Mouse (Mus musculus): ENCODE data around the gene Nanos3. TPM values are rescaled to one million over a fixed set of nuclear protein-coding genes. Genes with fewer than 3 reads are reported as not detected.

The Nanos3 gene
- polyA plus RNA-seq, 1 experiment from 2014 or later, result 9.4 TPM

- ATAC-seq (ENCODE audit: low FRiP score, low TSS enrichment) (peak; percentile 14; the same call in 1 of the 2 replicates), DNase-seq (peak; percentile 37)
- no peaks in the 10 kb centered on the region for H3K9me3 ChIP-seq (ENCODE audit: control insufficient read depth, low read length)
- peak overlapping the region; percentile 99 for H3K9ac ChIP-seq (replicated peaks; ENCODE audit: low read length)
- peak overlapping the region; percentile 88 for H3K4me3 ChIP-seq (replicated peaks; ENCODE audit: low read depth, low read length)
- peaks cover 62% of the 10 kb centered on the region for H3K4me1 ChIP-seq (ENCODE audit: control insufficient read depth, insufficient read depth, low read length)
- 44% methylated on average over 4 of the region's 4 CpGs for WGBS
- H3K27me3 ChIP-seq (ENCODE audit: control insufficient read depth, insufficient read depth, low read length), result no peaks in the 10 kb centered on the region
- H3K36me3 ChIP-seq (ENCODE audit: control insufficient read depth, insufficient read depth, low read length), result 0 out of 2 replicates have a peak, but pooled peaks cover 4% of the 10 kb centered on the region
- H3K27ac ChIP-seq (replicated peaks; ENCODE audit: low read depth, low read length), result peak overlapping the region; percentile 97
- peak overlapping the region; percentile 86 for H3K4me2 ChIP-seq (ENCODE audit: low read length)
Observed at GRCm38 (mm10) chr8:84182833-84183232, 2.2 kb downstream of the Nanos3 start.

GRCm38 (mm10) chr8:84180530-84181190 lies 4.4 kb downstream of the Nanos3 start:
- no peaks in the 10 kb centered on the region for H3K27me3 ChIP-seq (ENCODE audit: control insufficient read depth, insufficient read depth, low read length)
- peak overlapping the region; percentile 81 for H3K27ac ChIP-seq (replicated peaks; ENCODE audit: low read depth, low read length)
- H3K4me2 ChIP-seq (ENCODE audit: low read length), result peak overlapping the region; percentile 86
- 0 out of 2 replicates have a peak, but pooled peaks cover 9% of the 10 kb centered on the region for H3K36me3 ChIP-seq (ENCODE audit: control insufficient read depth, insufficient read depth, low read length)
- WGBS, result under 1% methylated on average over 16 of the region's 16 CpGs
- peaks cover 56% of the 10 kb centered on the region for H3K4me1 ChIP-seq (ENCODE audit: control insufficient read depth, insufficient read depth, low read length)
- ATAC-seq (ENCODE audit: low FRiP score, low TSS enrichment), result peak; percentile 62; the same call in 1 of the 2 replicates
- H3K4me3 ChIP-seq (replicated peaks; ENCODE audit: low read depth, low read length), result peak overlapping the region; percentile 31
- peak; percentile 85 for DNase-seq
- peak overlapping the region; percentile 47 for H3K9ac ChIP-seq (replicated peaks; ENCODE audit: low read length)
- H3K9me3 ChIP-seq (ENCODE audit: control insufficient read depth, low read length), result no peaks in the 10 kb centered on the region

- ATAC-seq (ENCODE audit: low FRiP score, low TSS enrichment) (no peak), DNase-seq (no peak)
- Histone ChIP-seq H3K4me1 (ENCODE audit: control insufficient read depth, insufficient read depth, low read length) (peaks cover 56% of the 10 kb centered on the region), H3K9ac (replicated peaks; ENCODE audit: low read length) (peak overlapping the region; percentile 47), H3K27ac (replicated peaks; ENCODE audit: low read depth, low read length) (peak overlapping the region; percentile 81), H3K36me3 (ENCODE audit: control insufficient read depth, insufficient read depth, low read length) (peaks cover 14% of the 10 kb centered on the region; the same call in 1 of the 2 replicates), H3K4me2 (ENCODE audit: low read length) (peak overlapping the region; percentile 86), H3K4me3 (replicated peaks; ENCODE audit: low read depth, low read length) (peak overlapping the region; percentile 31), H3K27me3 (ENCODE audit: control insufficient read depth, insufficient read depth, low read length) (no peaks in the 10 kb centered on the region), H3K9me3 (ENCODE audit: control insufficient read depth, low read length) (no peaks in the 10 kb centered on the region)
- WGBS, result 3% methylated on average over 4 of the region's 4 CpGs
Observed at GRCm38 (mm10) chr8:84179946-84180345, 5.1 kb downstream of the Nanos3 start.

- H3K4me1 ChIP-seq (ENCODE audit: control insufficient read depth, insufficient read depth, low read length), result peaks cover 46% of the 10 kb centered on the region
- no peak overlapping the region for H3K4me3 ChIP-seq (replicated peaks; ENCODE audit: low read depth, low read length)
- H3K27me3 ChIP-seq (ENCODE audit: control insufficient read depth, insufficient read depth, low read length), result no peaks in the 10 kb centered on the region
- H3K4me2 ChIP-seq (ENCODE audit: low read length), result 0 out of 2 replicates have a peak overlapping the region, but pooled peaks have one; percentile 86
- H3K9me3 ChIP-seq (ENCODE audit: control insufficient read depth, low read length), result no peaks in the 10 kb centered on the region
- H3K36me3 ChIP-seq (ENCODE audit: control insufficient read depth, insufficient read depth, low read length), result peaks cover 28% of the 10 kb centered on the region
- DNase-seq, result no peak
- ATAC-seq (ENCODE audit: low FRiP score, low TSS enrichment), result no peak
- H3K27ac ChIP-seq (replicated peaks; ENCODE audit: low read depth, low read length), result no peak overlapping the region
- H3K9ac ChIP-seq (replicated peaks; ENCODE audit: low read length), result no peak overlapping the region; the same call in 1 of the 2 replicates
- WGBS, result 70% methylated on average over 8 of the region's 8 CpGs
Observed at GRCm38 (mm10) chr8:84178592-84178991, 6.4 kb downstream of the Nanos3 start.

- Histone ChIP-seq H3K27ac (replicated peaks; ENCODE audit: low read depth, low read length) (no peak overlapping the region), H3K4me2 (ENCODE audit: low read length) (no peak overlapping the region), H3K27me3 (ENCODE audit: control insufficient read depth, insufficient read depth, low read length) (no peaks in the 10 kb centered on the region), H3K4me3 (replicated peaks; ENCODE audit: low read depth, low read length) (no peak overlapping the region), H3K9me3 (ENCODE audit: control insufficient read depth, low read length) (no peaks in the 10 kb centered on the region), H3K4me1 (ENCODE audit: control insufficient read depth, insufficient read depth, low read length) (peaks cover 40% of the 10 kb centered on the region), H3K9ac (replicated peaks; ENCODE audit: low read length) (no peak overlapping the region), H3K36me3 (ENCODE audit: control insufficient read depth, insufficient read depth, low read length) (peaks cover 40% of the 10 kb centered on the region)
- ATAC-seq (ENCODE audit: low FRiP score, low TSS enrichment) (no peak), DNase-seq (no peak)
- 91% methylated on average over 3 of the region's 3 CpGs for WGBS
Observed at GRCm38 (mm10) chr8:84177405-84177804, 7.6 kb downstream of the Nanos3 start.

- Histone ChIP-seq H3K27me3 (ENCODE audit: control insufficient read depth, insufficient read depth, low read length) (no peaks in the 10 kb centered on the region), H3K9me3 (ENCODE audit: control insufficient read depth, low read length) (no peaks in the 10 kb centered on the region), H3K9ac (replicated peaks; ENCODE audit: low read length) (no peak overlapping the region), H3K27ac (replicated peaks; ENCODE audit: low read depth, low read length) (no peak overlapping the region), H3K4me2 (ENCODE audit: low read length) (no peak overlapping the region), H3K4me3 (replicated peaks; ENCODE audit: low read depth, low read length) (no peak overlapping the region), H3K4me1 (ENCODE audit: control insufficient read depth, insufficient read depth, low read length) (peaks cover 32% of the 10 kb centered on the region), H3K36me3 (ENCODE audit: control insufficient read depth, insufficient read depth, low read length) (peaks cover 48% of the 10 kb centered on the region)
- ATAC-seq (ENCODE audit: low FRiP score, low TSS enrichment), result no peak
- 50% methylated on average over 3 of the region's 3 CpGs for WGBS
- DNase-seq, result no peak
Observed at GRCm38 (mm10) chr8:84176560-84176959, 8.5 kb downstream of the Nanos3 start.

GRCm38 (mm10) chr8:84173861-84174260 lies 11.2 kb downstream of the Nanos3 start:
- DNase-seq (no peak), ATAC-seq (ENCODE audit: low FRiP score, low TSS enrichment) (no peak)
- H3K4me2 ChIP-seq (ENCODE audit: low read length), result no peak overlapping the region
- H3K4me1 ChIP-seq (ENCODE audit: control insufficient read depth, insufficient read depth, low read length), result peaks cover 6% of the 10 kb centered on the region; the same call in 1 of the 2 replicates
- 87% methylated on average over 6 of the region's 6 CpGs for WGBS
- no peak overlapping the region for H3K9ac ChIP-seq (replicated peaks; ENCODE audit: low read length)
- no peaks in the 10 kb centered on the region for H3K27me3 ChIP-seq (ENCODE audit: control insufficient read depth, insufficient read depth, low read length)
- no peak overlapping the region for H3K4me3 ChIP-seq (replicated peaks; ENCODE audit: low read depth, low read length)
- H3K9me3 ChIP-seq (ENCODE audit: control insufficient read depth, low read length), result no peaks in the 10 kb centered on the region
- H3K36me3 ChIP-seq (ENCODE audit: control insufficient read depth, insufficient read depth, low read length), result peaks cover 52% of the 10 kb centered on the region
- no peak overlapping the region for H3K27ac ChIP-seq (replicated peaks; ENCODE audit: low read depth, low read length)

GRCm38 (mm10) chr8:84170096-84170495 lies 14.9 kb downstream of the Nanos3 start:
- Histone ChIP-seq H3K9ac (replicated peaks; ENCODE audit: low read length) (no peak overlapping the region), H3K9me3 (ENCODE audit: control insufficient read depth, low read length) (no peaks in the 10 kb centered on the region), H3K36me3 (ENCODE audit: control insufficient read depth, insufficient read depth, low read length) (peaks cover 47% of the 10 kb centered on the region), H3K4me1 (ENCODE audit: control insufficient read depth, insufficient read depth, low read length) (no peaks in the 10 kb centered on the region), H3K4me3 (replicated peaks; ENCODE audit: low read depth, low read length) (no peak overlapping the region), H3K4me2 (ENCODE audit: low read length) (no peak overlapping the region), H3K27me3 (ENCODE audit: control insufficient read depth, insufficient read depth, low read length) (no peaks in the 10 kb centered on the region), H3K27ac (replicated peaks; ENCODE audit: low read depth, low read length) (no peak overlapping the region)
- DNase-seq, result no peak
- ATAC-seq (ENCODE audit: low FRiP score, low TSS enrichment), result no peak
- 91% methylated on average over 5 of the region's 5 CpGs for WGBS

GRCm38 (mm10) chr8:84167696-84168095 lies 17.3 kb downstream of the Nanos3 start:
- Histone ChIP-seq H3K9me3 (ENCODE audit: control insufficient read depth, low read length) (no peaks in the 10 kb centered on the region), H3K9ac (replicated peaks; ENCODE audit: low read length) (no peak overlapping the region), H3K4me3 (replicated peaks; ENCODE audit: low read depth, low read length) (no peak overlapping the region), H3K27ac (replicated peaks; ENCODE audit: low read depth, low read length) (no peak overlapping the region), H3K4me2 (ENCODE audit: low read length) (no peak overlapping the region), H3K27me3 (ENCODE audit: control insufficient read depth, insufficient read depth, low read length) (no peaks in the 10 kb centered on the region), H3K36me3 (ENCODE audit: control insufficient read depth, insufficient read depth, low read length) (peaks cover 23% of the 10 kb centered on the region), H3K4me1 (ENCODE audit: control insufficient read depth, insufficient read depth, low read length) (no peaks in the 10 kb centered on the region)
- WGBS, result 84% methylated on average over 2 of the region's 2 CpGs
- ATAC-seq (ENCODE audit: low FRiP score, low TSS enrichment) (no peak), DNase-seq (no peak)

Data from midbrain, embryonic 14.5 days (tissue).